Mouse (Mus musculus) hindbrain, embryonic 16.5 days (tissue): ENCODE measurements at regions not wholly inside any gene's neighbourhood (a gene's known extent, or its start where the extent isn't known, plus 50 kb on each side); places are given as distances from the start of the nearest gene placed in this dataset.

Experiments
- ATAC-seq: fragments of 200-750 bp; cut with Nextera tagmentation; 2 replicates; pipeline ENCODE4 v1.8.0; 2017; ENCODE audit warnings: moderate TSS enrichment, moderate library complexity
- H3K27ac ChIP-seq: fragments of 300-500 bp; sonication (generic); 2 replicates; pipeline ENCODE4 v1.5.1; 2014; ENCODE audit warnings: low read depth, mild to moderate bottlenecking, control low read depth, low read length, moderate library complexity
- H3K27me3 ChIP-seq: fragments of 300-500 bp; sonication (generic); replicated peaks from 2 replicates; pipeline ENCODE4 v1.6.1; 2014; ENCODE audit warnings: low read length; ENCODE audit not compliant: control insufficient read depth, insufficient read depth
- H3K36me3 ChIP-seq: fragments of 300-500 bp; sonication (generic); 2 replicates; pipeline ENCODE4 v1.6.1; 2014; ENCODE audit warnings: mild to moderate bottlenecking, low read length, moderate library complexity, mixed read lengths; ENCODE audit not compliant: control insufficient read depth, insufficient read depth
- H3K4me1 ChIP-seq: fragments of 300-500 bp; sonication (generic); 2 replicates; pipeline ENCODE4 v1.6.1; 2014; ENCODE audit warnings: low read depth, low read length; ENCODE audit not compliant: control insufficient read depth, insufficient read depth
- H3K4me2 ChIP-seq: fragments of 300-500 bp; sonication (generic); 2 replicates; pipeline ENCODE4 v1.6.1; 2014; ENCODE audit warnings: mild to moderate bottlenecking, low read length, control low read depth, moderate library complexity
- H3K4me3 ChIP-seq: fragments of 300-500 bp; sonication (generic); 2 replicates; pipeline ENCODE4 v1.5.1; 2014; ENCODE audit warnings: mild to moderate bottlenecking, low read length, control low read depth, moderate library complexity
- H3K9ac ChIP-seq: fragments of 300-500 bp; sonication (generic); 2 replicates; pipeline ENCODE4 v1.6.1; 2014; ENCODE audit warnings: low read depth, mild to moderate bottlenecking, control low read depth, low read length, moderate library complexity
- H3K9me3 ChIP-seq: fragments of 300-500 bp; sonication (generic); 2 replicates; pipeline ENCODE4 v1.6.1; 2014; ENCODE audit warnings: mild to moderate bottlenecking, low read length, moderate library complexity; ENCODE audit not compliant: control insufficient read depth
- WGBS: fragments of 180-500 bp; shearing (Covaris S2); extraction: QIAGEN DNeasy Blood & Tissue Kit; methylation state at CpG from one replicate; pipeline ENCODE4 v1.1.7; 2014; 5-methylcytosine and 5-hydroxymethylcytosine counted together

GRCm38 (mm10) chr5:117040878-117041277 lies 75.0 kb downstream of the Suds3 start:
- ATAC-seq = no peak
- Histone ChIP-seq H3K4me3 (no peak overlapping the region), H3K9ac (no peak overlapping the region), H3K27me3 (no peaks in the 10 kb centered on the region), H3K4me2 (no peak overlapping the region), H3K36me3 (no peaks in the 10 kb centered on the region), H3K27ac (no peak overlapping the region), H3K4me1 (no peaks in the 10 kb centered on the region), H3K9me3 (no peaks in the 10 kb centered on the region)
- WGBS = 85% methylated on average over 9 of the region's 9 CpGs

- Histone ChIP-seq H3K9ac (no peak overlapping the region), H3K36me3 (no peaks in the 10 kb centered on the region), H3K4me1 (no peaks in the 10 kb centered on the region), H3K4me3 (no peak overlapping the region), H3K27me3 (no peaks in the 10 kb centered on the region), H3K9me3 (no peaks in the 10 kb centered on the region), H3K4me2 (no peak overlapping the region), H3K27ac (no peak overlapping the region)
- 18% methylated on average over 3 of the region's 3 CpGs for WGBS
- no peak for ATAC-seq
Measured at GRCm38 (mm10) chr5:117037261-117037660, 78.7 kb downstream of the Suds3 start.

DNA sequence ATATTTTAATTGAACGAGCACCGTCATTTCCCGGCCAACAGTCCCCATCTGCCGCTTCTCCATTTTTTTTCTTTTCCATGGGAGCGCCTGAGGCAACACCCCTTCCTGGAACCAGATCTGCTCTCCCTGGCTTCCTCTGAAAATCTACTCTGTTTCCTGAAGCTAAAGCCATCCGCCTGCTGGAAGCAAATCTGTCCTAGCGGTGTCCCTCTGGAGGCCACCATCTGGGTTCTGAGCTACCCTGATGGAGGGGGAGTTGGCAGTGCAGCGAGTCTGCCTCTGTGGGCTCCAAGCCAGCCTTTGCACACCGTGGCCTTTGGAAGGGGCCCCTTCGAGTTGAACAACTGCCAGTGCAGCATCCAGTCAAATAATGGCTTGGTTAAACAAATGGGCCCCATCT lies 83.8 kb downstream of the Suds3 start:
- no peak overlapping the region for H3K4me2 ChIP-seq
- H3K4me1 ChIP-seq = no peaks in the 10 kb centered on the region
- peak; percentile 84 for ATAC-seq
- WGBS = 46% methylated on average over 10 of the region's 10 CpGs
- H3K9ac ChIP-seq = no peak overlapping the region
- H3K4me3 ChIP-seq = no peak overlapping the region
- no peak overlapping the region for H3K27ac ChIP-seq
- no peaks in the 10 kb centered on the region for H3K27me3 ChIP-seq
- no peaks in the 10 kb centered on the region for H3K36me3 ChIP-seq
- H3K9me3 ChIP-seq = no peaks in the 10 kb centered on the region

DNA sequence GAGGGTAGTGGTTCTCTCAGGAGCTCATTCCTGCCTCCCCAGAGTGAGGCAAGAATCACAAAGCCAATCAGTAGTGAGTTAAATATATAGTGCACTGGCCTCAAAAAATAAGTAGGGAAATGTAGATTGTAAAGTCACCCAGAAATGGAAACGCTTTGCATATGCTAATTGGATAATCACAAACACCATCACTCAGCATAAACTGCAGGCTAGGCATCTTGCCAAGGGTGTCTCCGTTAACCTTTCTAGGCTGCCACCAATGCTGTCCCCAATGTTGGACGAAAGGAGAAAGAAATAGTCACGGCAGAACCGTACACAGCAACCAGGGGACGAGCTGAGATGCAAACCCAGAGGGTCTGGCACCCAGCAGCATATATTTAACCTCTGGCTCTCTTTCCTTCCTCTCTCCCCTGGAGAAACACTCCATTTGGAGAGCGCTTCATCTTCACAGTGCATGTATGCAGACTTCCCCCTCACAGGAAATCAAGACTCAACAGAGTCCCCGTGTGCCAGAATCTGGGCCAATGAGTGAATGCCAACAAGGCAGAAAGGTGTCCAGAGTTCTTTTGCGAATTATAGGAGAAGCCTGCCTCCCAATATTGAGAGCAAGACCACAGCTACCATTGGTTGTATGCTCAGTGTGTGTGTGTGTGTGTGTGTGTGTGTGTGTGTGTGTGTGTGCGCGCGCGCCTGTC lies 90.1 kb downstream of the Suds3 start:
- no peak overlapping the region for H3K4me2 ChIP-seq
- 58% methylated on average over 13 of the region's 13 CpGs for WGBS
- no peak overlapping the region for H3K4me3 ChIP-seq
- no peak overlapping the region for H3K27ac ChIP-seq
- peaks cover 2% of the 10 kb centered on the region; the same call in 1 of the 2 replicates for H3K4me1 ChIP-seq
- ATAC-seq = no peak
- H3K27me3 ChIP-seq = no peaks in the 10 kb centered on the region
- H3K36me3 ChIP-seq = no peaks in the 10 kb centered on the region
- H3K9me3 ChIP-seq = no peaks in the 10 kb centered on the region; the same call in 1 of the 2 replicates
- H3K9ac ChIP-seq = no peak overlapping the region

- Histone ChIP-seq H3K4me2 (no peak overlapping the region), H3K27ac (no peak overlapping the region), H3K9ac (no peak overlapping the region), H3K9me3 (no peaks in the 10 kb centered on the region), H3K4me3 (no peak overlapping the region), H3K27me3 (no peaks in the 10 kb centered on the region), H3K36me3 (no peaks in the 10 kb centered on the region), H3K4me1 (no peaks in the 10 kb centered on the region)
- 87% methylated on average over 6 of the region's 6 CpGs for WGBS
- ATAC-seq = no peak
Measured at GRCm38 (mm10) chr5:117018419-117019150, 97.3 kb downstream of the Suds3 start.

DNA sequence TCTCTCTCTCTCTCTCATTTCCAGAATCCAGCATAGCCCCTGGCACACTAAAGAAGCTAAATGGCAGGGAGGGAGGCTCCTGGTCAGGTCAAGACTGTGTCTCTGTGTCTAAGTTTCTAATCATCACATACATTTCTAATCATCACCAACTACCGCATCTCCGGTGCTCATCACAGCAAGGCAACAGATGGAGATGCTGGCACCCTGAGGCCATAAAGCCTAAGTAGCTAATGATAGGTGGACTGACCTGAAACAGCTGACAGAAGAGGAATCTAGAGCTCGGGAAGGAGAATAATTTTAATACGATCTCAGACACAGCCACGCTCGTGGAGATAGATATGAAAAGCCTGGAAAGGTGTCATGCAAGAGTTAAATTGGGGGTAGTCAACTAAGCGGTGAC lies 104.8 kb downstream of the Suds3 start:
- H3K4me3 ChIP-seq = no peak overlapping the region
- H3K9me3 ChIP-seq = no peaks in the 10 kb centered on the region
- H3K9ac ChIP-seq = no peak overlapping the region
- H3K4me2 ChIP-seq = no peak overlapping the region
- ATAC-seq = no peak
- no peaks in the 10 kb centered on the region for H3K27me3 ChIP-seq
- no peaks in the 10 kb centered on the region for H3K36me3 ChIP-seq
- WGBS = 72% methylated on average over 7 of the region's 7 CpGs
- no peak overlapping the region for H3K27ac ChIP-seq
- no peaks in the 10 kb centered on the region for H3K4me1 ChIP-seq

- 28% methylated on average over 20 of the region's 20 CpGs for WGBS
- H3K4me2 ChIP-seq = peak overlapping the region; percentile 39
- no peaks in the 10 kb centered on the region for H3K27me3 ChIP-seq
- peak overlapping the region; percentile 61; the same call in 1 of the 2 replicates for H3K27ac ChIP-seq
- ATAC-seq = peak; percentile 63
- H3K4me3 ChIP-seq = no peak overlapping the region
- H3K9me3 ChIP-seq = no peaks in the 10 kb centered on the region
- peaks cover 7% of the 10 kb centered on the region for H3K4me1 ChIP-seq
- H3K9ac ChIP-seq = peak overlapping the region; percentile 39
- no peaks in the 10 kb centered on the region for H3K36me3 ChIP-seq
Measured at GRCm38 (mm10) chr5:117000770-117001201, 115.1 kb downstream of the Suds3 start.

GRCm38 (mm10) chr5:116994508-116994907 lies 121.4 kb downstream of the Suds3 start:
- ATAC-seq = no peak
- H3K9me3 ChIP-seq = no peaks in the 10 kb centered on the region
- no peak overlapping the region for H3K27ac ChIP-seq
- 82% methylated on average over 5 of the region's 5 CpGs for WGBS
- H3K9ac ChIP-seq = no peak overlapping the region
- H3K4me3 ChIP-seq = no peak overlapping the region
- no peaks in the 10 kb centered on the region for H3K4me1 ChIP-seq
- H3K4me2 ChIP-seq = no peak overlapping the region
- no peaks in the 10 kb centered on the region for H3K27me3 ChIP-seq
- no peaks in the 10 kb centered on the region for H3K36me3 ChIP-seq

DNA sequence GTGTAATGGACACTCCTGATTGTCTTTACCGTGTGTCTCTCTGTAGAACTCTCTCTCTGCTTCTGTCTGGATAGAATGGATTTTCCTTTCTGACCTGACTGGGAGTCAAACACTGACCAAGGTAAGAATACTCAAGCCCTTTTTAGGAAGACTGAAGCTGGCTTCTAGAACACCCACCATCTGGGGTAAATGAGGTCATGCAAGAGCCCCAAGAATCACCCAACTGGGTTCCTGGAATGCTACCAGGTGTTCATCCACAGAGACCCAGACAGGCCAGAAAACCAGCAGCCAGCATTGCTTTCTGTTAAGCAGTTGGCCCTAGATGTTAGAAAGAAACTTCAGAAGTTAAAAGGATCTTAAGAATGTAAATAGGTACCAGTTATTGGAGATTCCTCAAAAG lies 122.2 kb downstream of the Suds3 start:
- 91% methylated on average over 1 of the region's 1 CpGs for WGBS
- no peak for ATAC-seq
- Histone ChIP-seq H3K4me3 (no peak overlapping the region), H3K9me3 (no peaks in the 10 kb centered on the region), H3K4me2 (no peak overlapping the region), H3K27ac (no peak overlapping the region), H3K27me3 (no peaks in the 10 kb centered on the region), H3K9ac (no peak overlapping the region), H3K4me1 (no peaks in the 10 kb centered on the region), H3K36me3 (no peaks in the 10 kb centered on the region)
